Mouse (Mus musculus): ENCODE data around the gene Coro2a.
"Not testable (repeated sequence)": the region's sequence is repeated elsewhere in the genome, so short reads cannot be mapped to it uniquely, and the experiment has no call there.

The Coro2a gene

GRCm38 (mm10) chr4:46582024-46582423 is 20.0 kb downstream of the Coro2a start:
- DNase-seq = not testable (repeated sequence)

GRCm38 (mm10) chr4:46581577-46581976 is 20.4 kb downstream of the Coro2a start:
- not testable (repeated sequence) for DNase-seq

GRCm38 (mm10) chr4:46580799-46581243 is 21.2 kb downstream of the Coro2a start:
- not testable (repeated sequence) for DNase-seq

GRCm38 (mm10) chr4:46578796-46579346 is 23.1 kb downstream of the Coro2a start:
- not testable (repeated sequence) for DNase-seq

GRCm38 (mm10) chr4:46578228-46578627 is 23.8 kb downstream of the Coro2a start:
- no peak for DNase-seq

GRCm38 (mm10) chr4:46575509-46576284 is 26.3 kb downstream of the Coro2a start:
- not testable (repeated sequence) for DNase-seq

GRCm38 (mm10) chr4:46574841-46575240 is 27.2 kb downstream of the Coro2a start:
- DNase-seq = no peak

- DNase-seq = peak; percentile 65
Observed at GRCm38 (mm10) chr4:46574024-46574753, 27.8 kb downstream of the Coro2a start.

GRCm38 (mm10) chr4:46572616-46573015 is 29.4 kb downstream of the Coro2a start:
- no peak for DNase-seq

- no peak for DNase-seq
Observed at GRCm38 (mm10) chr4:46571744-46572143, 30.3 kb downstream of the Coro2a start.

- DNase-seq = peak; percentile 85
Observed at GRCm38 (mm10) chr4:46569671-46570070, 32.3 kb downstream of the Coro2a start.

GRCm38 (mm10) chr4:46568169-46568568 is 33.8 kb downstream of the Coro2a start:
- no peak for DNase-seq

- no peak for DNase-seq
Observed at GRCm38 (mm10) chr4:46566931-46567671, 34.9 kb downstream of the Coro2a start.

GRCm38 (mm10) chr4:46565393-46565955 is 36.5 kb downstream of the Coro2a start:
- DNase-seq = no peak

GRCm38 (mm10) chr4:46564247-46564646 is 37.8 kb downstream of the Coro2a start:
- no peak for DNase-seq

GRCm38 (mm10) chr4:46563847-46564246 is 38.2 kb downstream of the Coro2a start:
- no peak for DNase-seq

- no peak for DNase-seq
Observed at GRCm38 (mm10) chr4:46562841-46563240, 39.2 kb downstream of the Coro2a start.

GRCm38 (mm10) chr4:46562037-46562436 is 40.0 kb downstream of the Coro2a start:
- no peak for DNase-seq

GRCm38 (mm10) chr4:46560069-46560705 is 41.8 kb downstream of the Coro2a start:
- no peak for DNase-seq

GRCm38 (mm10) chr4:46558672-46559667 is 43.0 kb downstream of the Coro2a start:
- DNase-seq = no peak

GRCm38 (mm10) chr4:46556933-46557332 is 45.1 kb downstream of the Coro2a start:
- no peak for DNase-seq
